ENCODE assay signal across 10 mouse cellular contexts in genomic region chr11:68946806-68947440, GRCm38 (mm10). TPM values are rescaled to one million over a fixed set of nuclear protein-coding genes. Genes with fewer than 3 reads are reported as not detected.
DNase-seq lines count a peak whose midpoint lies in the region; ATAC-seq lines count a peak whose summit lies in the region.
"Had no signal": no experiment of that assay in that cellular context is flagged by ENCODE, and none has a peak within 500 bp of the region (broad histone marks: within the 10 kb centered on the region; RNA-seq: fewer than 3 reads in every experiment).

No protein-coding gene starts in this region.

- no peaks in the 10 kb centered on the region for H3K36me3 ChIP-seq in heart, embryonic 11.5 days (ENCODE audit: control insufficient read depth, insufficient read depth, low read length)
- H3K36me3 ChIP-seq in midbrain, embryonic 14.5 days (ENCODE audit: control insufficient read depth, insufficient read depth, low read length): 0 out of 2 replicates have a peak, but pooled peaks cover 4% of the 10 kb centered on the region

- WGBS in heart, embryonic 11.5 days (ENCODE audit: insufficient replicate concordance): 26% methylated on average over 15 of the region's 16 CpGs
- 6% methylated on average over 16 of the region's 16 CpGs for WGBS in midbrain, embryonic 14.5 days

- no peak for ATAC-seq in heart, embryonic 11.5 days (replicated peaks; ENCODE audit: insufficient number of reproducible peaks, low FRiP score, low TSS enrichment)
- peak; percentile 24; the same call in 1 of the 2 replicates for ATAC-seq in midbrain, embryonic 14.5 days (ENCODE audit: low FRiP score, low TSS enrichment)
- no peak for ATAC-seq in megakaryocyte, adult 5-6 weeks (ENCODE audit: poor library complexity, severe bottlenecking)

- H3K4me1 ChIP-seq in heart, embryonic 11.5 days (ENCODE audit: control insufficient read depth, insufficient read depth, low read length): peaks cover 6% of the 10 kb centered on the region; the same call in 1 of the 2 replicates
- no peaks in the 10 kb centered on the region for H3K4me1 ChIP-seq in midbrain, embryonic 14.5 days (ENCODE audit: control insufficient read depth, insufficient read depth, low read length)

- no peak overlapping the region for H3K9ac ChIP-seq in heart, embryonic 11.5 days (ENCODE audit: low read depth, low read length)
- peak overlapping the region; percentile 51 for H3K9ac ChIP-seq in midbrain, embryonic 14.5 days (replicated peaks; ENCODE audit: low read length)
- H3K9ac ChIP-seq: liver, embryonic 14.5 days had no signal

- H3K4me2 ChIP-seq in heart, embryonic 11.5 days: peak overlapping the region; percentile 64
- peak overlapping the region; percentile 51 for H3K4me2 ChIP-seq in midbrain, embryonic 14.5 days (ENCODE audit: low read length)

- no peak for DNase-seq in heart, adult 11 months
- peak; percentile 54 for DNase-seq in MN1 (ENCODE audit: low spot score)
- DNase-seq in frontal cortex, postnatal 36 days (ENCODE audit: low spot score in 2 of 2): peak; percentile 57 to 65
- DNase-seq in midbrain, embryonic 14.5 days: peak; percentile 41
- DNase-seq in urinary bladder, adult 2 months (ENCODE audit: low spot score): no peak
- DNase-seq in thymus, postnatal 0 days (ENCODE audit: low spot score): no peak

- no peak overlapping the region for H3K27ac ChIP-seq in heart, embryonic 11.5 days (ENCODE audit: low read depth, low read length)
- H3K27ac ChIP-seq in midbrain, embryonic 14.5 days (replicated peaks; ENCODE audit: low read depth, low read length): peak overlapping the region; percentile 83
- H3K27ac ChIP-seq: liver, embryonic 14.5 days had no signal

- no peaks in the 10 kb centered on the region for H3K9me3 ChIP-seq in heart, embryonic 11.5 days (replicated peaks; ENCODE audit: control insufficient read depth, low read length)
- H3K9me3 ChIP-seq in midbrain, embryonic 14.5 days (ENCODE audit: control insufficient read depth, low read length): no peaks in the 10 kb centered on the region

- H3K4me3 ChIP-seq in heart, embryonic 11.5 days (ENCODE audit: low read depth, low read length): peak overlapping the region; percentile 30
- H3K4me3 ChIP-seq in midbrain, embryonic 14.5 days (replicated peaks; ENCODE audit: low read depth, low read length): peak overlapping the region; percentile 38

- peaks cover 6% of the 10 kb centered on the region for H3K27me3 ChIP-seq in heart, embryonic 11.5 days (ENCODE audit: control insufficient read depth, insufficient read depth, low read length)
- H3K27me3 ChIP-seq in midbrain, embryonic 14.5 days (ENCODE audit: control insufficient read depth, insufficient read depth, low read length): no peaks in the 10 kb centered on the region

RNA-seq across cellular contexts. Expression of gene Arhgef15, which starts 10.4 kb away (rescaled TPM):
- polyA plus RNA-seq in heart, embryonic 11.5 days (2014; fragmentation: Nextera tagmentation; extraction: Ambion mirVana): 9.0 and 12.3 TPM in 2 replicates
- 19.3 and 19.5 TPM in 2 replicates for polyA plus RNA-seq in midbrain, embryonic 14.5 days (2014; fragmentation: Nextera tagmentation; extraction: Ambion mirVana)
- total RNA-seq in megakaryocyte, adult 5-6 weeks (2015): not detected in 2 replicates
- 0.07 TPM in 1 of 2 replicates, not detected in the other for total RNA-seq in megakaryocyte, adult 5-6 weeks (2017)
- 7.9 and 10.6 TPM in 2 replicates for polyA plus RNA-seq in urinary bladder, adult 2 months (2012; rRNA removed)
- 1.0 and 1.1 TPM in 2 replicates for polyA plus RNA-seq in thymus, postnatal 0 days (2015; fragmentation: Nextera tagmentation; extraction: Ambion mirVana)

RNA-seq across cellular contexts. Expression of gene Odf4, which starts 20.0 kb away (rescaled TPM):
- not detected in 2 replicates for polyA plus RNA-seq in heart, embryonic 11.5 days (2014; fragmentation: Nextera tagmentation; extraction: Ambion mirVana)
- 0.53 and 1.1 TPM in 2 replicates for polyA plus RNA-seq in midbrain, embryonic 14.5 days (2014; fragmentation: Nextera tagmentation; extraction: Ambion mirVana)
- total RNA-seq in megakaryocyte, adult 5-6 weeks (2015): not detected in 2 replicates
- total RNA-seq in megakaryocyte, adult 5-6 weeks (2017): not detected in 2 replicates
- not detected in 2 replicates for polyA plus RNA-seq in urinary bladder, adult 2 months (2012; rRNA removed)
- not detected in 2 replicates for polyA plus RNA-seq in thymus, postnatal 0 days (2015; fragmentation: Nextera tagmentation; extraction: Ambion mirVana)
- total RNA-seq: CH12.LX had no signal
- polyA plus RNA-seq: liver, embryonic 14.5 days had no signal

RNA-seq across cellular contexts. Expression of gene Slc25a35, which starts 21.0 kb away (rescaled TPM):
- 1.5 and 1.6 TPM in 2 replicates for polyA plus RNA-seq in heart, embryonic 11.5 days (2014; fragmentation: Nextera tagmentation; extraction: Ambion mirVana)
- polyA plus RNA-seq in midbrain, embryonic 14.5 days (2014; fragmentation: Nextera tagmentation; extraction: Ambion mirVana): 1.1 and 1.9 TPM in 2 replicates
- total RNA-seq in megakaryocyte, adult 5-6 weeks (2015): 6.6 and 7.9 TPM in 2 replicates
- total RNA-seq in megakaryocyte, adult 5-6 weeks (2017): 1.8 and 2.4 TPM in 2 replicates
- polyA plus RNA-seq in urinary bladder, adult 2 months (2012; rRNA removed): 27.3 and 32.4 TPM in 2 replicates
- 4.0 and 4.8 TPM in 2 replicates for polyA plus RNA-seq in thymus, postnatal 0 days (2015; fragmentation: Nextera tagmentation; extraction: Ambion mirVana)

RNA-seq across cellular contexts. Expression of gene Rangrf, which starts 28.1 kb away (rescaled TPM):
- polyA plus RNA-seq in heart, embryonic 11.5 days (2014; fragmentation: Nextera tagmentation; extraction: Ambion mirVana): 67.0 and 70.6 TPM in 2 replicates
- polyA plus RNA-seq in midbrain, embryonic 14.5 days (2014; fragmentation: Nextera tagmentation; extraction: Ambion mirVana): 22.1 and 22.4 TPM in 2 replicates
- total RNA-seq in megakaryocyte, adult 5-6 weeks (2015): 10.2 and 13.1 TPM in 2 replicates
- total RNA-seq in megakaryocyte, adult 5-6 weeks (2017): 4.7 and 6.8 TPM in 2 replicates
- polyA plus RNA-seq in urinary bladder, adult 2 months (2012; rRNA removed): 31.8 and 39.0 TPM in 2 replicates
- polyA plus RNA-seq in thymus, postnatal 0 days (2015; fragmentation: Nextera tagmentation; extraction: Ambion mirVana): 38.6 and 44.6 TPM in 2 replicates

RNA-seq across cellular contexts. Expression of gene Rpl26, which starts 45.5 kb away (rescaled TPM):
- 719 and 795 TPM in 2 replicates for polyA plus RNA-seq in heart, embryonic 11.5 days (2014; fragmentation: Nextera tagmentation; extraction: Ambion mirVana)
- polyA plus RNA-seq in midbrain, embryonic 14.5 days (2014; fragmentation: Nextera tagmentation; extraction: Ambion mirVana): 670 and 732 TPM in 2 replicates
- 2,468 and 2,587 TPM in 2 replicates for total RNA-seq in megakaryocyte, adult 5-6 weeks (2015)
- total RNA-seq in megakaryocyte, adult 5-6 weeks (2017): 3,510 and 4,069 TPM in 2 replicates
- 3,701 and 3,960 TPM in 2 replicates for polyA plus RNA-seq in urinary bladder, adult 2 months (2012; rRNA removed)
- polyA plus RNA-seq in thymus, postnatal 0 days (2015; fragmentation: Nextera tagmentation; extraction: Ambion mirVana): 1,221 and 1,303 TPM in 2 replicates

Comparison
In these comparisons a context has a peak if more than half of its experiments do, and no peak if none do; other contexts are left out.
1. DNase-seq: peak in MN1 (single experiment), frontal cortex, postnatal 36 days (2 of 2) and midbrain, embryonic 14.5 days (single experiment); none in heart, adult 11 months (single experiment), urinary bladder, adult 2 months (single experiment) and thymus, postnatal 0 days (single experiment).